Mouse (Mus musculus): ENCODE results near the gene Mamstr. TPM values are rescaled to one million over a fixed set of nuclear protein-coding genes. Genes with fewer than 3 reads are reported as not detected.

The Mamstr gene
- polyA plus RNA-seq, 1 experiment from 2014 or later: 2.9 TPM

DNA sequence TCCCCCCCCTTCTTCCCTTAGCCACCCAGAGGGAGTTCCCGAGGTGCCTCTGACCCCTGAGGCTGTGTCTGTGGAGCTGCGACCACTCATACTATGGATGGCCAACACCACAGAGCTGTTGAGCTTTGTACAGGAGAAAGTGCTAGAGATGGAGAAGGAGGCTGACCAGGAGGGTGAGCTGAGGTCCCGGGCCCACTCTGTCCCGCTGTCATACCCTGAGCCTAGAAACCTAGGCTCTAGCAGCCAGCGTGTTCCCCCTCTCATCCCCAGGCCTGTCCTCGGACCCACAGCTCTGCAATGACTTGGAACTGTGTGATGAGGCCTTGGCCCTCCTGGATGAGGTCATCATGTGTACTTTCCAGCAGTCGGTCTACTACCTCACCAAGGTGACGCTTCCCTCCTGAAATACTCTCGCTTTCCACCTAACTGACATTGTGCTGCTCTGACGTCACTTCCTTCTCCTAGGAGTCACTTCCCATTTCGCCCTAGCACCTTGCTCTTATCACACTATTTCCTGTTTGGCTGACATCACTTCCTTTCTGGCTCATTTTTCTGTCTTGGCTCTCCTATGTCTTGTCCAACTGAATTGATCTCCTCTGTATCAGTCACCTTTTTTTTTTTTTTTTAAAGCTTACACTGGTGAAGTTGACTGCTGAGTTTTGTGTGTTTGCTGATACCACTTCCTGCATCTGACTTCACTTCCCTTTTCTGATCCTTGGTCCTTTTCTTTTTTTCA lies 4.7 kb upstream of the Mamstr start:
- Histone ChIP-seq H3K36me3 (ENCODE audit: control insufficient read depth, insufficient read depth, low read length) (peaks cover 2% of the 10 kb centered on the region; the same call in 1 of the 2 replicates), H3K9me3 (ENCODE audit: control insufficient read depth, low read length) (no peaks in the 10 kb centered on the region), H3K4me3 (ENCODE audit: low read depth, low read length) (no peak overlapping the region), H3K4me2 (ENCODE audit: low read depth) (no peak overlapping the region), H3K4me1 (ENCODE audit: control insufficient read depth, insufficient read depth, low read length) (peaks cover 3% of the 10 kb centered on the region; the same call in 1 of the 2 replicates), H3K9ac (ENCODE audit: low read length) (no peak overlapping the region), H3K27ac (ENCODE audit: low read depth, low read length) (no peak overlapping the region), H3K27me3 (ENCODE audit: control insufficient read depth, insufficient read depth, low read length) (peaks cover 3% of the 10 kb centered on the region; the same call in 1 of the 2 replicates)
- no peak for DNase-seq (ENCODE audit: low spot score)
- no peak for ATAC-seq (ENCODE audit: insufficient read depth, low FRiP score, low TSS enrichment)
- WGBS: 93% methylated on average over 11 of the region's 11 CpGs

DNA sequence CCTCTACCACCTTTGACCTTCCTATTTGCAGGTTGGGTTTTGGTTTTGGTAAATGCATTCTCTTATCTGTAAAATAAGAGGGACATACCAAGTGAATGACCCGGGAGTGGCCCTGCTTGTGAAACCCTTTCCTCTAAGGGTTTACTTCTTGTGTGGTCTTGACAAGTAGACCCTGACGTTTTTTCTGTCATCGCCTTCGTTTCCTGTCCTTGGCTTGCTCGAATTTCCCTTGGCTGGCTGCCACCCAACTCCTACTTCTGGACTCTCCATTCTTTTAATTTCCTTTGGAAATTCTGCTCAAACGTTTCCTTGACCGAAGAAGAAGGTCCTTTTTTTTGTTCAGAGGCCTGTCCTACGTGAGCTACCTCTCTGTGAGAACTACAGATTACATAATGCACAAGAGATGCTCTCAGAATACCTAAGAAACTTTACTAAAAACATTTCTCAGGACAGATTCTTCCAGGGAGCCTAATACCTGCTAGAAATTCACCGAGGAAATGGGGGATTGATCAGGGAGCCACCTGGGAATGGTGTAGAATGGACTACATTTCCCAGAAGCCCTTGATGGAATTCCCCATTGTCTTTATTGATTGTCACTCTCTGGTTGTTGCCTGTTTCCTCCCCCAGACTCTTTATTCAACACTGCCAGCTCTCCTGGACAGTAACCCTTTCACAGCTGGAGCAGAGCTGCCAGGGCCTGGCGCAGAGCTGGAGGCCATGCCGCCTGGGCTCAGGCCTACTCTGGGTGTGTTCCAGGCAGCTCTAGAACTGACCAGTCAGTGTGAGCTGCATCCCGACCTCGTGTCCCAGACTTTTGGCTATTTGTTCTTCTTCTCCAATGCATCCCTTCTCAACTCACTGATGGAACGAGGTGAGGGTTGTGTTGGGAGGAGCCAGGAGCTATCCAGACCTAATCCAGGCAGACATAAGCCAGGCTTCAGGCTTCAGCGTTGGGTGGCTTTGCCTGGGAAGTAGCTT lies 3.8 kb upstream of the Mamstr start:
- Histone ChIP-seq H3K4me1 (ENCODE audit: control insufficient read depth, insufficient read depth, low read length) (peaks cover 3% of the 10 kb centered on the region; the same call in 1 of the 2 replicates), H3K9me3 (ENCODE audit: control insufficient read depth, low read length) (no peaks in the 10 kb centered on the region), H3K36me3 (ENCODE audit: control insufficient read depth, insufficient read depth, low read length) (peaks cover 2% of the 10 kb centered on the region; the same call in 1 of the 2 replicates), H3K4me2 (ENCODE audit: low read depth) (no peak overlapping the region), H3K4me3 (ENCODE audit: low read depth, low read length) (no peak overlapping the region), H3K27ac (ENCODE audit: low read depth, low read length) (no peak overlapping the region), H3K9ac (ENCODE audit: low read length) (no peak overlapping the region), H3K27me3 (ENCODE audit: control insufficient read depth, insufficient read depth, low read length) (peaks cover 3% of the 10 kb centered on the region; the same call in 1 of the 2 replicates)
- ATAC-seq (ENCODE audit: insufficient read depth, low FRiP score, low TSS enrichment) (no peak), DNase-seq (ENCODE audit: low spot score) (no peak)
- WGBS: 86% methylated on average over 15 of the region's 15 CpGs

DNA sequence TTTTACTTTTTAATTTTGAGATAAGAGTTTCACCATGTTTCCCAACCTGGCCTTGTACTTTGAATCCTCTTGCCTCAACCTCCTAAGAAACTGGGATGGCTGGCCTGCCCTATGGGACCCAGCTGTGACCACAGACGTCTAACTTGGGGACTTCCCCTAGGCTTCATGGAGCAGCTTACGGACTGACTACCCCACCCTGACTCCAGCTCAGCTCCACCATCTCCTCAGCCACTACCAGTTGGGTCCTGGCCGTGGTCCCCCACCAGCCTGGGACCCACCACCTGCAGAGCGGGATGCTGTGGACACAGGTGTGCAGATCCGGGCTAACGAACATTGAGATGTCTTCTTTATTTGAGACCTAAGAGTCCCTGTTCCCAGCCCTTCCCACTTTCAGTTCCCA lies 2.1 kb upstream of the Mamstr start:
- H3K4me3 ChIP-seq (ENCODE audit: low read depth, low read length): no peak overlapping the region
- WGBS: 94% methylated on average over 6 of the region's 6 CpGs
- ATAC-seq (ENCODE audit: insufficient read depth, low FRiP score, low TSS enrichment) (no peak), DNase-seq (ENCODE audit: low spot score) (no peak)
- H3K4me1 ChIP-seq (ENCODE audit: control insufficient read depth, insufficient read depth, low read length): peaks cover 8% of the 10 kb centered on the region; the same call in 1 of the 2 replicates
- H3K9me3 ChIP-seq (ENCODE audit: control insufficient read depth, low read length): no peaks in the 10 kb centered on the region
- peaks cover under 1% of the 10 kb centered on the region; the same call in 1 of the 2 replicates for H3K27me3 ChIP-seq (ENCODE audit: control insufficient read depth, insufficient read depth, low read length)
- H3K4me2 ChIP-seq (ENCODE audit: low read depth): no peak overlapping the region
- peaks cover 2% of the 10 kb centered on the region; the same call in 1 of the 2 replicates for H3K36me3 ChIP-seq (ENCODE audit: control insufficient read depth, insufficient read depth, low read length)
- no peak overlapping the region; the same call in 1 of the 2 replicates for H3K9ac ChIP-seq (ENCODE audit: low read length)
- H3K27ac ChIP-seq (ENCODE audit: low read depth, low read length): no peak overlapping the region

DNA sequence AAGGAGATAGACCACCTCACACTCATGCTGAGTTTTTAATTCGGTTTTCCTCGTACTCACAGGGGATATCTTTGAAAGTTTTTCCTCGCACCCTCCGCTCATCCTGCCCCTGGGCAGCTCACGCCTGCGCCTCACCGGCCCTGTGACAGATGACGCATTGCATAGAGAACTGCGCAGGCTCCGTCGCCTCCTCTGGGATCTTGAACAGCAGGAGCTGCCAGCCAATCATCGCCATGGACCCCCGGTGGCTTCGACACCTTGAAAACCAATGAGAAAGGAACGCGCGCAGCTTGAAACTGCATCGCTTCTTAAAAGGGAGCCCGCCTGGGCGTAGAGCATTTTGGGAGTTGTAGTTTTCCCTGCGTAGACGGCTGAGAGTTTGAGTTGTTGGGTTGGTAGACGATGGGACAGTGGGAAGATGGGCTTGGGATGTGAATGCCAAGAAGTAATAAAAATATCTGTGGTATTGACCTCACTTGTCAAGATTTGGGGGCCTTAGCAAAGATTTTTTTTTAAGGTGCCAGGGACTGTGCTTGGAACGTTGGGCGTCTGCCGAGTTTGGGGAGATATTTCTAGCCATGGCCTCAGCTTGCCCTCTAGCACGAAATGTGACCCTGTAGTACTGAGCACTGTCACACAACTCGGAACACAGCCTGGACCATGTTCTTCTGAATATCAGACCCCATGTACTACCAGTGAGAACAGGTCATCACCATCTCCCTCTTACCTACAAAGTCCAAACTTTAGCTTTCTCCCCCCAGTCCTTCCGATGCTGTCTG lies 965 bp upstream of the Mamstr start:
- Histone ChIP-seq H3K4me2 (ENCODE audit: low read depth) (peak overlapping the region; percentile 36), H3K27ac (ENCODE audit: low read depth, low read length) (no peak overlapping the region), H3K4me3 (ENCODE audit: low read depth, low read length) (peak overlapping the region; percentile 13; the same call in 1 of the 2 replicates), H3K9me3 (ENCODE audit: control insufficient read depth, low read length) (no peaks in the 10 kb centered on the region), H3K27me3 (ENCODE audit: control insufficient read depth, insufficient read depth, low read length) (no peaks in the 10 kb centered on the region), H3K9ac (ENCODE audit: low read length) (peak overlapping the region; percentile 37; the same call in 1 of the 2 replicates), H3K4me1 (ENCODE audit: control insufficient read depth, insufficient read depth, low read length) (peaks cover 10% of the 10 kb centered on the region; the same call in 1 of the 2 replicates), H3K36me3 (ENCODE audit: control insufficient read depth, insufficient read depth, low read length) (peaks cover 2% of the 10 kb centered on the region; the same call in 1 of the 2 replicates)
- WGBS: 16% methylated on average over 29 of the region's 29 CpGs
- ATAC-seq (ENCODE audit: insufficient read depth, low FRiP score, low TSS enrichment) (peak; percentile 78), DNase-seq (ENCODE audit: low spot score) (peak; percentile 97)

DNA sequence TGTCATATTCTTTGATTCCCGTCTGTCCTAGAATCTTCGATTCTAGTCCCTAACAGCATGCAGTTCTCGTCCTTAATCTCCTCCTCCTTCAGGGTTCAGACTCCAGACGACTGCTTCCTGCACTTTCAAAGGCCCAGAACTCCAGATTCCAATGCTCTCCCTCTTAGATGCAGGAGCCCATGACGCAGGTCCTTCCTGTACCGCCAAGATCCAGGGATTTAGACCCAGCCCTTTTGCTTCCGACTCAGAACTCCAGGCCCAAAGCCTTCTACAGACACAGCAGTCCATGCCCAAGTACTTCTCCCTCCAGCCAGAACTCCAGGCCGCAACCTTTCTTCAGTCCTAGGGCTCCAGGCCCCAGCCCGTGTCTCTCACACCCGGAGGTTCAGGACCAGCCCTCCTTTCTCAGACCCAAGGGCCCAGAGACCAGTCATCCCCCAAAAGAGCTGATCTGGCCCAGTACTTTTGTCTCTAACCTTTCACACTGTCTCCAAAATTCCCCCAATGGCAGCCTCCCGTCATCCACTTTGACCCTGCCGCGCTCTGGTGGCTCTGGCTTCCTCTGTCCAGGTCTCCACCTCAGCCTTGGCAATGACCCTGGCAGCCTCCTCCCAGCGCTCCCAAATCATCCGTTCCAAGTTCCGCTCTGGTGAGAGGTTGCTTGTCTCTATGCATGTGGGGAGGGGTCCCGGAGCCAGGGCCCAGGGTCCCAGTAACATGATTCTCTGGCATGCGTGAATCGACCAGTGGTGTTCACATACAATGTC lies 597 bp downstream of the Mamstr start:
- DNase-seq (ENCODE audit: low spot score) (no peak), ATAC-seq (ENCODE audit: insufficient read depth, low FRiP score, low TSS enrichment) (no peak)
- Histone ChIP-seq H3K27ac (ENCODE audit: low read depth, low read length) (0 out of 2 replicates have a peak overlapping the region, but pooled peaks have one; percentile 17), H3K4me3 (ENCODE audit: low read depth, low read length) (no peak overlapping the region), H3K36me3 (ENCODE audit: control insufficient read depth, insufficient read depth, low read length) (peaks cover 2% of the 10 kb centered on the region; the same call in 1 of the 2 replicates), H3K9ac (ENCODE audit: low read length) (no peak overlapping the region), H3K9me3 (ENCODE audit: control insufficient read depth, low read length) (no peaks in the 10 kb centered on the region), H3K4me2 (ENCODE audit: low read depth) (no peak overlapping the region), H3K27me3 (ENCODE audit: control insufficient read depth, insufficient read depth, low read length) (no peaks in the 10 kb centered on the region), H3K4me1 (ENCODE audit: control insufficient read depth, insufficient read depth, low read length) (peaks cover 19% of the 10 kb centered on the region)
- WGBS: 75% methylated on average over 19 of the region's 19 CpGs

DNA sequence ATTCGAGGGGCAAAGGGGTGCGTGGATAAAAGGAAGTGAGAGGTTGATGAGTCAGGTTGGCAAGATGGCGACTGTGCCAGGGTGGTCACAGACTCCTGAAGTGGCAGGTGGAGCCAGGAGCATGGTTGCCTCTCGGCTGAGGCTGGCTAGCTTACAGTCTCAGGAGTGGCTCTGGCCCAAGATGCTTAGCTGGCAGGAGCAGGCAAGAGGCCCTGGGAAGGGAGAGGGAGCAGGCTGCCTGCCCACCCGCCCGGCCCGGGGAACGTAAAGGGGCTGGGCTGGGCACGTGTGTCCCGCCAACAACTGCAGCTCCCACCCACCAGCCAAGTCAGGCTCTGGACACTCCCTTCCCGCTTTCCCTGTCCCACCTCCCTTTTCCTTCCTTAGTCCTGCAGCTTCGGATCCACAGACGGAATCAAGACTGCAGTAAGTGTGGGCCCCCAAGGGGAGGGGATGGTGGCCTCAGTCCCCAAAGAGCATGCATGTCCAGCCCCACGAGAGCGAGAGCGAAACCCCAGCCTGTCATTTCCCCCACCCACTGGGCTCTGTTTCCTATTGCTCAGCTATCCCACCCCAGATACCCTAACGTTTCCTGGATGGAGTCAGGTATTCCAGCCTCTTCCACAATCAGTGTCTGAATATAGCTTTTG lies 1.7 kb downstream of the Mamstr start:
- H3K4me1 ChIP-seq (ENCODE audit: control insufficient read depth, insufficient read depth, low read length): peaks cover 19% of the 10 kb centered on the region
- no peak overlapping the region for H3K27ac ChIP-seq (ENCODE audit: low read depth, low read length)
- H3K4me3 ChIP-seq (ENCODE audit: low read depth, low read length): no peak overlapping the region
- no peak overlapping the region for H3K9ac ChIP-seq (ENCODE audit: low read length)
- 72% methylated on average over 12 of the region's 17 CpGs for WGBS
- no peaks in the 10 kb centered on the region for H3K9me3 ChIP-seq (ENCODE audit: control insufficient read depth, low read length)
- H3K27me3 ChIP-seq (ENCODE audit: control insufficient read depth, insufficient read depth, low read length): no peaks in the 10 kb centered on the region
- peaks cover under 1% of the 10 kb centered on the region; the same call in 1 of the 2 replicates for H3K36me3 ChIP-seq (ENCODE audit: control insufficient read depth, insufficient read depth, low read length)
- ATAC-seq (ENCODE audit: insufficient read depth, low FRiP score, low TSS enrichment) (no peak), DNase-seq (ENCODE audit: low spot score) (no peak)
- no peak overlapping the region for H3K4me2 ChIP-seq (ENCODE audit: low read depth)

DNA sequence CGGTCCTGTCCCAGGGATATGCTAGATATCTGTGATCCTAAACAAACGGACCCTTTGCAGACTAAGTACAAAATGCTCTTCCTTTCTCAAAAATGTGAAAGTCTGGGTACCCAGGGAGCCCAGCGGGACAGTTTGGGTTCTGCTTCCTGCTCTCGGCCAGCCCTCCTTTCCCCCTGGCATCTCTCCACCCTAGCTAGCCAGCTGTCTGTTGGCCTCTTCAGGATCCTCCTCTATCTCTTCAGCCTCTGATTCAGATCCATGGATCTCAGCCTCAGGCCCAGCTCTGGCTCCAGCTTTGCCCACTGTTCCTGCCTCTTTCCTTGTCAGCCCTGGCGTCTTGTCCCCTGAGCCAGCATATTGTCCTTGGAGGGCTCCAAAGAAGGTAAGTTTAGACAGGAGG lies 2.3 kb downstream of the Mamstr start:
- Histone ChIP-seq H3K36me3 (ENCODE audit: control insufficient read depth, insufficient read depth, low read length) (no peaks in the 10 kb centered on the region), H3K27me3 (ENCODE audit: control insufficient read depth, insufficient read depth, low read length) (no peaks in the 10 kb centered on the region), H3K4me3 (ENCODE audit: low read depth, low read length) (no peak overlapping the region), H3K27ac (ENCODE audit: low read depth, low read length) (no peak overlapping the region), H3K9ac (ENCODE audit: low read length) (no peak overlapping the region), H3K4me2 (ENCODE audit: low read depth) (no peak overlapping the region), H3K9me3 (ENCODE audit: control insufficient read depth, low read length) (no peaks in the 10 kb centered on the region), H3K4me1 (ENCODE audit: control insufficient read depth, insufficient read depth, low read length) (peaks cover 19% of the 10 kb centered on the region)
- no peak for ATAC-seq (ENCODE audit: insufficient read depth, low FRiP score, low TSS enrichment)
- 80% methylated on average over 5 of the region's 5 CpGs for WGBS
- DNase-seq (ENCODE audit: low spot score): no peak

Measured in neural tube, embryonic 11.5 days (tissue).